Mouse (Mus musculus) CD4-positive naive resting alpha-beta T cell, adult 57 days (primary cell): Measurements from ENCODE around the gene Trim43a. TPM values are rescaled to one million over a fixed set of nuclear protein-coding genes. Genes with fewer than 3 reads are reported as not detected.

Experiments
- total RNA-seq: library from RNA; stranded (reverse); gene quantifications from one replicate; pipeline ENCODE4 v1.2.4, GENCODE M21; 2023

Gene Trim43a
- not detected for total RNA-seq

DNA sequence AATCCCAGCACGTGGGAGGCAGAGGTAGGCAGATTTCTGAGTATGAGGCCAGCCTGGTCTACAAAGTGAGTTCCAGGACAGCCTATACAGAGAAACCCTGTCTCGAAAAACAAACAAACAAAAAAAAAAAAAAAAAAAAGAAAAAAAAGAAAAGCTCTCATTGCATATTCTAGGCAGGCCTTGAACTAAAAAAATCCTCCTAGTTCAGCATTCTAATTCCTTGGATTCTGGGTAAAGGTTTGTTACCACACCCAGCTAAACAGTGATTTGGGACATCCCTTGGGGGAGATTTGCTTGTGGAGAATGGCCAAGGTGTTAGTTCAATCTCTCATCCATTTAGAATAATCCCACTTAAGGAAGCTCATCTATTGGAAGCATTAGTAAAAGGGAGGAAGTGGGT, at the start of gene Trim43a:
Gene Trim43a, plus strand, starts transcription at position 301 of the 400 bp plus-strand sequence.

DNA sequence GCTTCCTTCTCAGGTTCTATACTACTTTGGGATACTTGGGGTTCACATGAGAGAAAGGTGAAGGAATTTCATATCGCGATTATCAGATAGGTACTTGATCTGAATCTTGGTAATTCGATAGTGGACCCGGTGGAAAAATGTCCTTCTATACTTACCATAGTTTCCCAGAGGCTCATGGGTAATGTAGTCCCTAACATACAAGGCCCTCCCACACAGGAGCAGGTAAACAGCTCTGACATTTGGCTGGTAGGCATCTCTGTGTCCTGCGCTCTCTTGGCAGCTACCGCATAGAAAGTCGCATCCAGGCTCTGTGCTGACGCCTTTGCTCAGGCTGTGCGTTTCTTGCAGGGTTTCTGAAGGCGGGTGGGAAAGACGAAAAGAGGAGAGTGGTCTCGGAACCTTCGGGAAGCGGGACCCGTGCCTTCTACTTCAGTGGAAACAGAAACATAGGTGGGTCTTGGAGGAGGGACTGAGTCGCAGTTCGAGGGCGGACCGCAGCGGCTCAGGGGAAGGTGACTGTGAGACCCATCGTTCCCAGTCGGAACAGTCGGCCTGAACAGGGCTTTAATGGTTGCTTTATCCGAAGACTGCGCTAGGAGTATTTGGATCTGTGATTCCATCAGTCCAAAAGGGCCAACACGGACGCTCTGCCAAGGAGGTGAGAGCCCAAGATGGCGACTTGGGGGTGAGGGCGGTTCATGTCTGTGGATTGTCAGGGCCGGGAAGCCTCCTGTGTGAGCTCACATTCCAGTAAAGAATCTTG, 32.7 kb upstream of the Trim43a start, which contains the start of gene Zfp949:
Gene Zfp949, plus strand, starts transcription at position 170 of the 763 bp plus-strand sequence.

Other genes starting within 250 kb of the Trim43a start
- 37.8 TPM for gene Snx14, start 141.9 kb upstream of the Trim43a start, total RNA-seq
- gene Gm20537, start 124.3 kb upstream of the Trim43a start, total RNA-seq = 2.6 TPM
- 109 TPM for gene Syncrip, start 98.3 kb upstream of the Trim43a start, total RNA-seq
- gene Zfp949, start 32.9 kb upstream of the Trim43a start, total RNA-seq = 11.0 TPM
- gene Mthfsl, start 139.4 kb downstream of the Trim43a start, total RNA-seq = 47.0 TPM
- 9.1 TPM for gene Bcl2a1d, start 151.0 kb downstream of the Trim43a start, total RNA-seq